Mouse (Mus musculus) heart, adult 9 months (tissue): ENCODE results near the gene Abca12.

ENCODE experiments used
- DNase-seq, 2 experiments: peaks; one replicate each; pipeline ENCODE4 v3.0.0; 2022; ENCODE audit warnings: low spot score in 2 of 2

Abca12 gene

GRCm38 (mm10) chr1:71414810-71415209 is at the start of gene Abca12:
TSS of gene Abca12 (minus strand) at chr1:71414910.
- DNase-seq, result no peak

GRCm38 (mm10) chr1:71457961-71458360 is 43.3 kb upstream of the Abca12 start:
- peak in 1 of 2 experiments; percentile 3 for DNase-seq

GRCm38 (mm10) chr1:71447424-71447823 is 32.7 kb upstream of the Abca12 start:
- DNase-seq, result no peak

- no peak for DNase-seq
Observed at GRCm38 (mm10) chr1:71421741-71422333, 7.1 kb upstream of the Abca12 start.

GRCm38 (mm10) chr1:71418467-71418866 is 3.8 kb upstream of the Abca12 start:
- no peak for DNase-seq

- no peak for DNase-seq
Observed at GRCm38 (mm10) chr1:71417951-71418350, 3.2 kb upstream of the Abca12 start.

- DNase-seq, result no peak
Observed at GRCm38 (mm10) chr1:71414084-71414483, 626 bp downstream of the Abca12 start.

GRCm38 (mm10) chr1:71413114-71413513 is 1.6 kb downstream of the Abca12 start:
- DNase-seq, result no peak

GRCm38 (mm10) chr1:71407711-71408110 is 7.0 kb downstream of the Abca12 start:
- no peak for DNase-seq

GRCm38 (mm10) chr1:71397635-71398034 is 17.1 kb downstream of the Abca12 start:
- no peak for DNase-seq

GRCm38 (mm10) chr1:71396105-71396504 is 18.6 kb downstream of the Abca12 start:
- no peak for DNase-seq

GRCm38 (mm10) chr1:71394177-71394576 is 20.5 kb downstream of the Abca12 start:
- no peak for DNase-seq

GRCm38 (mm10) chr1:71393489-71393888 is 21.2 kb downstream of the Abca12 start:
- DNase-seq, result no peak

- no peak for DNase-seq
Observed at GRCm38 (mm10) chr1:71392463-71392862, 22.2 kb downstream of the Abca12 start.

GRCm38 (mm10) chr1:71386593-71386992 is 28.1 kb downstream of the Abca12 start:
- no peak for DNase-seq

GRCm38 (mm10) chr1:71384098-71384497 is 30.6 kb downstream of the Abca12 start:
- no peak for DNase-seq

- no peak for DNase-seq
Observed at GRCm38 (mm10) chr1:71373090-71373489, 41.6 kb downstream of the Abca12 start.

GRCm38 (mm10) chr1:71370266-71370665 is 44.4 kb downstream of the Abca12 start:
- no peak for DNase-seq

- DNase-seq, result no peak
Observed at GRCm38 (mm10) chr1:71367770-71368169, 46.9 kb downstream of the Abca12 start.

GRCm38 (mm10) chr1:71342861-71343554 is 71.7 kb downstream of the Abca12 start:
- no peak for DNase-seq

- DNase-seq, result no peak
Observed at GRCm38 (mm10) chr1:71342261-71342594, 72.5 kb downstream of the Abca12 start.

GRCm38 (mm10) chr1:71341370-71342260 is 73.1 kb downstream of the Abca12 start:
- DNase-seq, result no peak
